Mouse (Mus musculus): ENCODE measurements at regions not wholly inside any gene's neighbourhood (a gene's known extent, or its start where the extent isn't known, plus 50 kb on each side); places are given as distances from the start of the nearest gene placed in this dataset.
"Not testable (repeated sequence)": the region's sequence is repeated elsewhere in the genome, so short reads cannot be mapped to it uniquely, and the experiment has no call there.

- Histone ChIP-seq H3K9ac (no peak overlapping the region), H3K27me3 (no peaks in the 10 kb centered on the region), H3K9me3 (no peaks in the 10 kb centered on the region), H3K27ac (no peak overlapping the region), H3K36me3 (no peaks in the 10 kb centered on the region), H3K4me3 (no peak overlapping the region), H3K4me2 (no peak overlapping the region), H3K4me1 (no peaks in the 10 kb centered on the region)
- 50% methylated on average over 4 of the region's 4 CpGs for WGBS
- ATAC-seq (ENCODE audit: borderline replicate concordance, extremely low read depth, low FRiP score, low TSS enrichment) = no peak
These were observed 170.5 kb downstream of the Pdzph1 start for GRCm38 (mm10) chr17:58820588-58821195.

DNA sequence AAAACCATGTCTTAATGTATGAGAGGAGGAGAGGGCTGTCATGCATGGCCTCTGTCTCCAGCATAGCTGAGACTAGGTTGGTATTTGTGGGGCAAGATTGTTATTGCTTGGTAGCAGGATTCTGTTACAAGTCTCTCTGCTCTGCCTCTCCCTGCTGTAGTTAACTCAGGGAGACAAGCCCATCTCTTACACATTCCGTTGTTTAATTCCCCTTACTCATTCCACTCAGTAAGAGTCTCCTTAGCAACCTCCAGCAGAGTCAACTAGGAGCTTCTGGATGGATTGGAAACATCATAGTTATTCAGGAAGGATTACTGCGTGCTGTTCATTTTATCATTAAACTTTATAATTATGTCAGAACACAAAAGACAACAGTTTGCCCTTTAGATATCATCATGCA is 171.8 kb downstream of the Pdzph1 start:
- Histone ChIP-seq H3K27me3 (no peaks in the 10 kb centered on the region), H3K4me3 (no peak overlapping the region), H3K4me1 (no peaks in the 10 kb centered on the region), H3K36me3 (no peaks in the 10 kb centered on the region), H3K4me2 (no peak overlapping the region), H3K27ac (no peak overlapping the region), H3K9me3 (no peaks in the 10 kb centered on the region), H3K9ac (no peak overlapping the region)
- 64% methylated on average over 2 of the region's 2 CpGs for WGBS
- no peak for ATAC-seq (ENCODE audit: borderline replicate concordance, extremely low read depth, low FRiP score, low TSS enrichment)

DNA sequence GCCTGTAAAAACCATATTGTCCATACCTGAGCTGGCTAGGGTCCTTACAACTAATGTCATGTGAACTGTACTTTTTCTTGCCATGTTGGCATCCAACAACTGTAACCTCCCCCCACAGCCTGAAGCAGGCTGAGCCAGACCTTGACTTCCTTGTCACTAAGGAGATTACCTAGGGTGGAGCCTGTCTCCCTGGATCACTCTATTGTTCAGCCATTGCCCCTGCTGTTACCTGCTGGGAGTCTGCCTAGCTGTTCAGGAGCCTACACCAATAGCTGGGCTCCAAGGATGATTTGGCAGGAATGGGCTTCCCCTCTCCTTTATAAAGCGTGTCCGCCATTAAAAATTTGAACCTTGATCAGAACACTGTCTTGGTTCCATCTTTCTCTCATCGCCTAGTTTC is 215.7 kb downstream of the Pdzph1 start:
- not testable (repeated sequence) for H3K4me2 ChIP-seq; H3K4me3 ChIP-seq; H3K9me3 ChIP-seq; ATAC-seq (ENCODE audit: borderline replicate concordance, extremely low read depth, low FRiP score, low TSS enrichment); H3K27me3 ChIP-seq; H3K4me1 ChIP-seq; H3K9ac ChIP-seq; H3K36me3 ChIP-seq; H3K27ac ChIP-seq
- 77% methylated on average over 3 of the region's 3 CpGs for WGBS

DNA sequence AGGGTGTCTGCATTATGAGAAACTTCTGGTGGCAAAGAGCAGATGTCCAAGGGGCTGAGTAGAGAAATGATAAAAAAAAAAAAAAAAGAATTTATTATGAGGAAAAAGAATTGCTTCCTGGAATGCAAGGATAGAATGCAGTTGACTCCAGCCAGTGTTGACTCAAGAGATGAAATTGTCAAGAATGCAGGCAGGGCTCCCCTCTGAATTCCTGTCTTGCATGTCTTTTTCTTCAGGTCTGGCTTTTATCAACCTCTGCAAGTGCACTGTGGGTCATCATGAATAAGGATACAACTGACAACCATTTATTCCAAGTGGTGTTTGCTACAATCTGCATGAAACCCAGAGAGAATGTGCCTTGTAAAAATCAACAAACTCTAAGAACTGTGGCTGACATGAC is 217.6 kb downstream of the Pdzph1 start:
- Histone ChIP-seq H3K4me2 (no peak overlapping the region), H3K36me3 (no peaks in the 10 kb centered on the region), H3K9me3 (no peaks in the 10 kb centered on the region), H3K4me3 (no peak overlapping the region), H3K9ac (no peak overlapping the region), H3K4me1 (no peaks in the 10 kb centered on the region), H3K27ac (no peak overlapping the region), H3K27me3 (no peaks in the 10 kb centered on the region)
- no peak for ATAC-seq (ENCODE audit: borderline replicate concordance, extremely low read depth, low FRiP score, low TSS enrichment)

DNA sequence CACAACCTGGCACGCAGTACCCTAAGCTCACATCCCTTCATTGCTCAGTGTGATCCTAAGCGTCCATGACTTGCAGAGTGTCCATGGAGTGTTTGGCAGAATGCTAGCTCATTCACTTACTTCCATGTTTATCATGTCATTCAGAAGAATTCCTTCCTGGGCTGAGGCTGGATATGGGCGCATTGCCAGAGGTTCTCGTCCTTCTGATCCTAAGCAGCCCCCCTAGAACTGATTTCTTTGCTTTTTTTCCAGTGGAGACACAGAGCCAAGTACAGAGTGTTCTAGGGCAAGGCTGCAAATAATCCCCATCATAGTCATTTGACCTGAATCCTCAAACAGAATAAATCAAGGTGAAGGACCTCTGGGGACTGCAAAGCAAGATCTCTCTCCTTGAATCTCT is 226.0 kb downstream of the Pdzph1 start:
- no peak overlapping the region for H3K9ac ChIP-seq
- H3K4me3 ChIP-seq = no peak overlapping the region
- no peaks in the 10 kb centered on the region for H3K36me3 ChIP-seq
- H3K4me2 ChIP-seq = no peak overlapping the region
- H3K4me1 ChIP-seq = no peaks in the 10 kb centered on the region
- H3K27ac ChIP-seq = no peak overlapping the region
- ATAC-seq (ENCODE audit: borderline replicate concordance, extremely low read depth, low FRiP score, low TSS enrichment) = no peak
- no peaks in the 10 kb centered on the region for H3K9me3 ChIP-seq
- H3K27me3 ChIP-seq = no peaks in the 10 kb centered on the region
- WGBS = 65% methylated on average over 4 of the region's 4 CpGs

DNA sequence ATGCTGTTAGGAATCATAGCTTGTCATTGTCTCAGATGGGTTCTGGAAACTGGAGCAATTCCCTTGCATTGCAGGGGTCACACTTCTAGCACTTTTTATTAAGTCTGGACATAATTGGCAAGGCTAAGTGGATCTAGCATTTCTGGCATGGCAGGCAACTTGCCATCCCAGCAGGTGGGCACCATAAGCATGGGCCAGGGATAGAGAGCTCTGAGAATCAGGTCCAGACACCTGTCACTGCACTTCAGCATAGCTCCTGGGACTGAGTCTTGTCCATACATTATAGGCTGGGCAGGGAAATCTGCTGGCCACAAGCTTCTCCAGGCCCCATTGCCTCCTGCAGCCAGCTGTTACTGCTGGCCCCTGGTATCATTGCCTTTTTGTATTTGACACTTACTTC is 242.2 kb downstream of the Pdzph1 start:
- no peak for ATAC-seq (ENCODE audit: borderline replicate concordance, extremely low read depth, low FRiP score, low TSS enrichment)
- no peak overlapping the region for H3K9ac ChIP-seq
- H3K27me3 ChIP-seq = no peaks in the 10 kb centered on the region
- H3K4me2 ChIP-seq = no peak overlapping the region
- no peak overlapping the region for H3K4me3 ChIP-seq
- no peak overlapping the region for H3K27ac ChIP-seq
- H3K4me1 ChIP-seq = no peaks in the 10 kb centered on the region
- no peaks in the 10 kb centered on the region for H3K9me3 ChIP-seq
- H3K36me3 ChIP-seq = no peaks in the 10 kb centered on the region

DNA sequence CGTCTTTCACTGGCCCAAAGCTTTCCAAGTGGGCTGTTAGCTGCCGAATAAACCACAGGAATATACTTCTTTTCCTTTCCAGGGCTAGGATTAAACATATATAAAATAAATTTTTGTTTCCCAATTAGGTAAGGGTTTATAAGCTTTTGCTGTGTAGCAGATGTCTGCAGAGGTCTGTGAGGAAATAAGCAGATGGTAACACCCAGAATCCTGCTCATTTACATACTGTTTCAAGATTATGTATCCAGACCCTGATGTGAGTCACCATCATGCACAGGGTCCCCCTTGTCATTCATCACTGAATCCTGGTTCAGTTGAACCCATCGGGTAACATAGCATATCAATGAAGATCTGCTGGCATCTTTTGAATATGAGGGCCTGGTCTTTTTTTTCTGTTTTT is 242.9 kb downstream of the Pdzph1 start:
- Histone ChIP-seq H3K9ac (no peak overlapping the region), H3K36me3 (no peaks in the 10 kb centered on the region), H3K9me3 (no peaks in the 10 kb centered on the region), H3K27me3 (no peaks in the 10 kb centered on the region), H3K4me3 (no peak overlapping the region), H3K4me2 (no peak overlapping the region), H3K4me1 (no peaks in the 10 kb centered on the region), H3K27ac (no peak overlapping the region)
- 88% methylated on average over 3 of the region's 3 CpGs for WGBS
- no peak for ATAC-seq (ENCODE audit: borderline replicate concordance, extremely low read depth, low FRiP score, low TSS enrichment)

GRCm38 (mm10) chr17:58710748-58711478 is 280.3 kb downstream of the Pdzph1 start:
- Histone ChIP-seq H3K27me3 (no peaks in the 10 kb centered on the region), H3K27ac (no peak overlapping the region), H3K36me3 (no peaks in the 10 kb centered on the region), H3K4me3 (no peak overlapping the region), H3K4me1 (no peaks in the 10 kb centered on the region), H3K9me3 (no peaks in the 10 kb centered on the region), H3K4me2 (no peak overlapping the region), H3K9ac (no peak overlapping the region)
- 76% methylated on average over 2 of the region's 2 CpGs for WGBS
- no peak for ATAC-seq (ENCODE audit: borderline replicate concordance, extremely low read depth, low FRiP score, low TSS enrichment)

GRCm38 (mm10) chr17:58690211-58690610 is 301.0 kb downstream of the Pdzph1 start:
- H3K9ac ChIP-seq = no peak overlapping the region
- H3K4me3 ChIP-seq = no peak overlapping the region
- H3K27me3 ChIP-seq = no peaks in the 10 kb centered on the region
- no peak for ATAC-seq (ENCODE audit: borderline replicate concordance, extremely low read depth, low FRiP score, low TSS enrichment)
- H3K4me2 ChIP-seq = no peak overlapping the region
- H3K27ac ChIP-seq = no peak overlapping the region
- no peaks in the 10 kb centered on the region for H3K4me1 ChIP-seq
- H3K36me3 ChIP-seq = no peaks in the 10 kb centered on the region
- WGBS = 63% methylated on average over 1 of the region's 1 CpGs
- H3K9me3 ChIP-seq = no peaks in the 10 kb centered on the region

DNA sequence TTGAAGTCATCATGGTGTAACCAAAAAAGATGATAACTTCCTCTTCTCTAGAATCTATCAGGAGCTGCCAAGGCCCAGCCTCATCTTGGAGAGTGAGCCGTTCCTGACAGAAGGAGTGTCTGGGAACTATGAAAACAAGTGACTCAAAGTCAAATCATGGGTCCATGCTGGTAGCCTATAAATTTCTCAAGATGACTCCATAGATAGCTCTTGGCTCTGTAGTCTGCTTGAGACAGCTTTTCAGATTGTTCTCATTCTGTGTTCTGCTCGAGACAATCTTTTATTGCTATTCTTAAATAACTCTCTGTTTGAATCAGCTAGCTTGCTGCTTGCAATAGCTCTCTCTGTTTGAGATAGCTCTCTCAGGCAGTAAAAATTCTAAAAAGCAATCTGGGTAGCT is 318.9 kb downstream of the Pdzph1 start:
- WGBS = 51% methylated on average over 2 of the region's 2 CpGs
- no peak overlapping the region for H3K9ac ChIP-seq
- no peaks in the 10 kb centered on the region for H3K9me3 ChIP-seq
- H3K4me3 ChIP-seq = no peak overlapping the region
- H3K36me3 ChIP-seq = no peaks in the 10 kb centered on the region
- H3K4me2 ChIP-seq = no peak overlapping the region
- H3K27ac ChIP-seq = no peak overlapping the region
- no peaks in the 10 kb centered on the region for H3K4me1 ChIP-seq
- no peak for ATAC-seq (ENCODE audit: borderline replicate concordance, extremely low read depth, low FRiP score, low TSS enrichment)
- no peaks in the 10 kb centered on the region for H3K27me3 ChIP-seq

DNA sequence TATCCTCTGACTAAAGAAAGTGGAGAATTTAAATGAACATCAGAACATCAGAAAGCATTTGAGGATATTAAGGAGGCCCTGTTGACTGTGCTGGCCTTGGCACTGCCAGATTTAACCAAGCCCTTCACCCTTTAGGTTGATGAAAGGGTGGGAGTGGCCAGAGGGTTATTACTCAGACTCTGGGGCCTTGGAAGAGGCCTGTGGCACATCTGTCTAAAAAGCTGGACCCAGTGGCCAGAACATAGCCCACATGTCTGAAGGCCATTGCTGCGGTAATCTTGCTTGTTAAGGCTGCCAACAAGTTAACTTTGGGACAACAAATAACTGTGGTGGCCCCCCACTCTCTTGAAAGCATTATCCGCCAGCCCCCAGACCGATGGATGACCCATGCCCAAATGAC is 323.1 kb downstream of the Pdzph1 start:
- Histone ChIP-seq H3K9me3 (no peaks in the 10 kb centered on the region), H3K27ac (no peak overlapping the region), H3K36me3 (no peaks in the 10 kb centered on the region), H3K4me1 (no peaks in the 10 kb centered on the region), H3K4me3 (no peak overlapping the region), H3K9ac (no peak overlapping the region), H3K27me3 (no peaks in the 10 kb centered on the region), H3K4me2 (no peak overlapping the region)
- no peak for ATAC-seq (ENCODE audit: borderline replicate concordance, extremely low read depth, low FRiP score, low TSS enrichment)
- 89% methylated on average over 3 of the region's 3 CpGs for WGBS

GRCm38 (mm10) chr17:58643793-58644192 is 347.4 kb downstream of the Pdzph1 start:
- H3K36me3 ChIP-seq = no peaks in the 10 kb centered on the region
- 20% methylated on average over 1 of the region's 1 CpGs for WGBS
- no peaks in the 10 kb centered on the region for H3K9me3 ChIP-seq
- H3K4me2 ChIP-seq = no peak overlapping the region
- no peaks in the 10 kb centered on the region for H3K27me3 ChIP-seq
- no peak for ATAC-seq (ENCODE audit: borderline replicate concordance, extremely low read depth, low FRiP score, low TSS enrichment)
- no peak overlapping the region for H3K4me3 ChIP-seq
- H3K9ac ChIP-seq = no peak overlapping the region
- H3K27ac ChIP-seq = no peak overlapping the region
- H3K4me1 ChIP-seq = no peaks in the 10 kb centered on the region

- Histone ChIP-seq H3K4me3 (no peak overlapping the region), H3K36me3 (no peaks in the 10 kb centered on the region), H3K4me1 (no peaks in the 10 kb centered on the region), H3K9ac (no peak overlapping the region), H3K27ac (no peak overlapping the region), H3K4me2 (no peak overlapping the region), H3K27me3 (no peaks in the 10 kb centered on the region), H3K9me3 (no peaks in the 10 kb centered on the region)
- 0 out of 2 replicates have a peak, but pooled peaks have one; percentile 67 for ATAC-seq (ENCODE audit: borderline replicate concordance, extremely low read depth, low FRiP score, low TSS enrichment)
- 15% methylated on average over 1 of the region's 1 CpGs for WGBS
These were observed 348.9 kb downstream of the Pdzph1 start for GRCm38 (mm10) chr17:58642273-58642672.
